Mouse (Mus musculus): ENCODE data around the gene Gm13275.
"Not testable (repeated sequence)": the region's sequence is repeated elsewhere in the genome, so short reads cannot be mapped to it uniquely, and the experiment has no call there.

Gene Gm13275

DNA sequence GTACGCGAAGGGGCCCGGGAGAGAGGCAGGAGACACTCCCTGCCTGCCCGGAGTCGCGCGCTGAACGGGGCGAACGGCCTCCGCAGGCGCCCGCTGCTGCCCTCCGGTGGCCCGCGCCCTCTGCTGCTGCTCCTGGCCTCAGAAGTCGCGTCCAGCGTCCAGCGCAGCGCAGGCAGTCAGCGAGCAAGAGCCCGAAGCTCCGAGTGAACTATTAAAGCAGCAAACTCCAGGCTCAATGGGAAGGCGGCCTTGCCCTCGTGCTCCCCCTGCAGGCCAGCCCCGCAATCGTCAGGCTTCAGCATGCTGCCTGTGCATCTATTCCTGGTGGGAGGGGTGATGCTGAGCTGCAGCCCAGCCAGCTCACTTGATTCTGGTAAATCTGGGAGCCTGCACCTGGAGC lies 2.8 kb downstream of the Gm13275 start, which contains the start of gene Gm13279:
TSS of gene Gm13279 (plus strand) at position 301 of the 400 bp plus-strand sequence.
- DNase-seq (ENCODE audit: low read depth, low spot score), result not testable (repeated sequence)

GRCm38 (mm10) chr4:88799365-88799764 lies 5.1 kb downstream of the Gm13275 start, which contains the start of gene Gm13285:
Gene Gm13285, plus strand, starts transcription at chr4:88799665.
- not testable (repeated sequence) for DNase-seq (ENCODE audit: low read depth, low spot score)

- DNase-seq (ENCODE audit: low read depth, low spot score), result not testable (repeated sequence)
These were observed 8.7 kb downstream of the Gm13275 start, which contains the start of gene Gm13287 for GRCm38 (mm10) chr4:88802954-88803353. Gene Gm13287, plus strand, starts transcription at chr4:88803254.

GRCm38 (mm10) chr4:88805231-88805630 lies 10.9 kb downstream of the Gm13275 start, which contains the start of gene Gm13288:
Gene Gm13288, plus strand, starts transcription at chr4:88805531.
- not testable (repeated sequence) for DNase-seq (ENCODE audit: low read depth, low spot score)

DNA sequence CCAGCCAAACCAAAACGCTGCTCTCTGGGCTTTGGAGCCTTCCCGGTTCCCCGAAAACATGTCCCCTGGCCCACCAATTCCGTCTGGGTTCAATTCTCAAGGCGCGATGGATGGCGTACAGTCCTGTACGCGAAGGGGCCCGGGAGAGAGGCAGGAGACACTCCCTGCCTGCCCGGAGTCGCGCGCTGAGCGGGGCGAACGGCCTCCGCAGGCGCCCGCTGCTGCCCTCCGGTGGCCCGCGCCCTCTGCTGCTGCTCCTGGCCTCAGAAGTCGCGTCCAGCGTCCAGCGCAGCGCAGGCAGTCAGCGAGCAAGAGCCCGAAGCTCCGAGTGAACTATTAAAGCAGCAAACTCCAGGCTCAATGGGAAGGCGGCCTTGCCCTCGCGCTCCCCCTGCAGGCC lies 11.5 kb downstream of the Gm13275 start:
- not testable (repeated sequence) for DNase-seq (ENCODE audit: low read depth, low spot score)

- DNase-seq (ENCODE audit: low read depth, low spot score), result no peak
These were observed 21.6 kb downstream of the Gm13275 start, which contains the start of gene Ifna7 for GRCm38 (mm10) chr4:88815928-88816327. Gene Ifna7, plus strand, starts transcription at chr4:88816228.

- DNase-seq (ENCODE audit: low read depth, low spot score), result no peak
These were observed 25.4 kb downstream of the Gm13275 start, which contains the start of gene Ifna11 for GRCm38 (mm10) chr4:88819659-88820058. Gene Ifna11, plus strand, starts transcription at chr4:88819959.

- DNase-seq (ENCODE audit: low read depth, low spot score), result no peak
These were observed 28.7 kb downstream of the Gm13275 start for GRCm38 (mm10) chr4:88822995-88823394.

DNA sequence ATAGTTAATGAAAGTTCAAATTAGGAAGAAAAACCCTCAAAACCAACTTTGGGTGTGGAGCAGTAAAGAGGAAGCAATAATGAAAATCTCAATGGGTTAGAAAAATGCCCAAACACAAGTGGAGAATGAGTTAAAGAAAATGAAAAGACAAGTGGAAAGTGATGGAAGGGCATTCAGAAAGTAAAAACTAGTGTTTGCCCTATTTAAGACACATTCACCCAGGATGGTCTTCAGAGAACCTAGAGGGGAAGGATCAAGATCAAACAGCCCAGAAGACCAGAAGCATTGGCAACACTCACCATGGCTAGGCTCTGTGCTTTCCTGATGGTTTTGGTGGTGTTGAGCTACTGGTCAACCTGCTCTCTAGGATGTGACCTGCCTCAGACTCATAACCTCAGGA lies 32.8 kb downstream of the Gm13275 start, which contains the start of gene Ifna6:
TSS of gene Ifna6 (plus strand) at position 301 of the 400 bp plus-strand sequence.
- DNase-seq (ENCODE audit: low read depth, low spot score), result not testable (repeated sequence)

- DNase-seq (ENCODE audit: low read depth, low spot score), result peak; percentile 18
These were observed 36.2 kb downstream of the Gm13275 start for GRCm38 (mm10) chr4:88830523-88830922.

GRCm38 (mm10) chr4:88835225-88835624 lies 40.9 kb downstream of the Gm13275 start, which contains the start of gene Ifna5:
Gene Ifna5, plus strand, starts transcription at chr4:88835525.
- not testable (repeated sequence) for DNase-seq (ENCODE audit: low read depth, low spot score)

DNA sequence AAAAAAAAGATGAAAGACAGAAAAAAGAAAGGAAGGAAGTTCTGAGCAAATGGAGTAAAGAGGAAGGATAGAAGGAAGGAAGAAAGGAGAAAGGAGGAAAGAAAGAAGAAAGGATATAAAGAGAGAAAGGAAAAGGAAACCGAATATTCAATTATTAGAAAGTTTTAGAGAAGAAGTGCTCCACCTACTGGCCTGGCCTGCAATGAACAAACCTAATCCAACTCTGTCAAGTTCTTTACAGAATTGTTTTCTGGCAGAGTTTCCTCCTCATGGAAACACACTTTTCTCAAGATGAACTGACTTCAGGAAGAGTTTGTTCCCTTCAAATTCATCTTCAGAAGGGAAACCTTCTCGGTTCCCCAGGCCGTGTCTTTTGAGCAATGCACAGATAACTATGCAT lies 44.5 kb downstream of the Gm13275 start:
- DNase-seq (ENCODE audit: low read depth, low spot score), result peak; percentile 10

- no peak for DNase-seq (ENCODE audit: low read depth, low spot score)
These were observed 45.8 kb downstream of the Gm13275 start for GRCm38 (mm10) chr4:88840058-88840457.

DNA sequence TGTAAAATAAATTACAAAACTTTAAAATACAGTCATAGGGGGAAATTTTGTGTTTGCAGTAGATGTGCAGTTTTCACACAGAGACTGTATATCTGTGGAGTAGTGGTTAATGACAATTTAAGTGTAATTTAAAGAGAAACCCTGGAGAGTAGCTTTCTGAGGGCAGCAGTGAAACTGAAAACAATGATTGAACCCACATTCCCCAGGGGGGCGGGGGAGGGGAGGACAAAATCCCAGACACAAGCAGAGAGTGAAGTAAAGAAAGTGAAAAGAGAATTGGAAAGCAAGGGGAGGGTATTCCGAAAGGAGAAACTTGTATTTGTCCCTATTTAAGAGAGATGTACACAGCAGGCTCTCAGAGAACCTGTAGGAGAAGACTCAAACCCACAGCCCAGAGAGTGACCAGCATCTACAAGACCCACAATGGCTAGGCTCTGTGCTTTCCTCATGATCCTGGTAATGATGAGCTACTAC lies 47.2 kb downstream of the Gm13275 start, which contains the start of gene Ifna4:
TSS of gene Ifna4 (plus strand) at position 424 of the 474 bp plus-strand sequence.
- DNase-seq (ENCODE audit: low read depth, low spot score), result no peak
